ENCODE assay signal across 16 mouse cellular contexts in the genomic region with DNA sequence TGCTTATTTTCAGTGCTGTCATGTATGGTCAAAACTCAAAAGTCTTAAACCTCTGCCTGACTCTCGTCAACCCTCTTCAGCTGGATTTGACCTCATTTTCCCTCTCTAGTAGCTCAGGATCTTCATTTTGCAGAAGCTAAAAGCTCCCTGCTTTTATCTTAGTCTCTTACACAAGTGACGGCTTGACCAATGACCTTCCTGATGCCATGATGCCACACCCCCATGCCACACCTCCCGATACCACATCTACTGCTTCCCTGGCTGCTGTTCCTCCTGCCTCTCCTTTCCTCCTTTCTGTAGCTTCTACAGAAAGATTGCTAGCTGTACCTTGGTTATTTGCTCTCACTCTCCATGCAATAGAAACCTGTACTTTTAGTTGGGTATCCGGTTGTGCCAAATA. TPM values are rescaled to one million over a fixed set of nuclear protein-coding genes. Genes with fewer than 3 reads are reported as not detected.
A peak's percentile ranks its signal among the peaks of the same experiment; 100 is the strongest.
DNase-seq lines count a peak whose midpoint lies in the region; ATAC-seq and TF ChIP-seq lines count a peak whose summit lies in the region.
"Had no signal": no experiment of that assay in that cellular context is flagged by ENCODE, and none has a peak within 500 bp of the region (broad histone marks: within the 10 kb centered on the region; RNA-seq: fewer than 3 reads in every experiment).

No protein-coding gene starts in this region.

- no peak overlapping the region for H3K27ac ChIP-seq in intestine, embryonic 16.5 days (ENCODE audit: low read length)
- H3K27ac ChIP-seq in intestine, embryonic 15.5 days, result no peak overlapping the region
- H3K27ac ChIP-seq in liver, postnatal 0 days (ENCODE audit: low read depth), result no peak overlapping the region
- H3K27ac ChIP-seq: embryonic facial prominence, embryonic 12.5 days; midbrain, embryonic 13.5 days; neural tube, embryonic 13.5 days had no signal

- ATAC-seq in intestine, embryonic 16.5 days, result 0 out of 2 replicates have a peak, but pooled peaks have one; percentile 46
- no peak for ATAC-seq in intestine, embryonic 15.5 days
- ATAC-seq in liver, postnatal 0 days, result peak; percentile 44
- no peak for ATAC-seq in cerebellum, adult (ENCODE audit: insufficient number of reproducible peaks, low FRiP score, low TSS enrichment)
- ATAC-seq: intestine, postnatal 0 days; midbrain, embryonic 13.5 days had no signal

- H3K36me3 ChIP-seq in intestine, embryonic 16.5 days (ENCODE audit: control insufficient read depth, insufficient read depth, low read length), result no peaks in the 10 kb centered on the region
- no peaks in the 10 kb centered on the region for H3K36me3 ChIP-seq in intestine, embryonic 15.5 days
- no peaks in the 10 kb centered on the region for H3K36me3 ChIP-seq in erythroblast, embryonic 14.5 days (ENCODE audit: control insufficient read depth)
- H3K36me3 ChIP-seq in liver, postnatal 0 days (replicated peaks; ENCODE audit: insufficient read depth, low read length), result no peaks in the 10 kb centered on the region

- H3K27me3 ChIP-seq in intestine, embryonic 16.5 days (replicated peaks; ENCODE audit: control insufficient read depth, insufficient read depth, low read length), result no peaks in the 10 kb centered on the region
- H3K27me3 ChIP-seq in intestine, embryonic 15.5 days (replicated peaks), result no peaks in the 10 kb centered on the region
- H3K27me3 ChIP-seq in erythroblast, embryonic 14.5 days (ENCODE audit: control insufficient read depth), result no peaks in the 10 kb centered on the region
- H3K27me3 ChIP-seq in liver, postnatal 0 days (ENCODE audit: insufficient read depth, low read length), result no peaks in the 10 kb centered on the region
- H3K27me3 ChIP-seq: embryonic facial prominence, embryonic 12.5 days; midbrain, embryonic 13.5 days; neural tube, embryonic 13.5 days had no signal

- no peak for TF ChIP-seq CTCF in liver, postnatal 0 days (IDR thresholded peaks at IDR 0.05; ENCODE audit: low read depth)

- DNase-seq in liver, postnatal 0 days, result peak; percentile 47
- DNase-seq in spleen, postnatal 4 days (ENCODE audit: low spot score in 2 of 2), result no peak
- no peak for DNase-seq in embryo, embryonic 9.5 days (ENCODE audit: extremely low spot score)
- DNase-seq: cerebellum, adult 11 months; thymus, postnatal 36 days had no signal

- no peak for TF ChIP-seq EP300 in liver, postnatal 0 days (IDR thresholded peaks at IDR 0.05; ENCODE audit: low read depth)

- no peak overlapping the region for H3K4me3 ChIP-seq in intestine, embryonic 16.5 days (ENCODE audit: low read length)
- H3K4me3 ChIP-seq in intestine, embryonic 15.5 days (replicated peaks), result no peak overlapping the region
- H3K4me3 ChIP-seq in erythroblast, embryonic 14.5 days (replicated peaks), result peak overlapping the region; percentile 36
- peak overlapping the region; percentile 21 for H3K4me3 ChIP-seq in liver, postnatal 0 days (ENCODE audit: low read depth, low read length)
- H3K4me3 ChIP-seq: embryonic facial prominence, embryonic 12.5 days; midbrain, embryonic 13.5 days; neural tube, embryonic 13.5 days had no signal

- no peaks in the 10 kb centered on the region for H3K4me1 ChIP-seq in intestine, embryonic 16.5 days (ENCODE audit: control insufficient read depth, insufficient read depth, low read length)
- no peaks in the 10 kb centered on the region for H3K4me1 ChIP-seq in intestine, embryonic 15.5 days (replicated peaks)
- peaks cover 21% of the 10 kb centered on the region for H3K4me1 ChIP-seq in erythroblast, embryonic 14.5 days (ENCODE audit: control insufficient read depth)
- peaks cover 3% of the 10 kb centered on the region; the same call in 1 of the 2 replicates for H3K4me1 ChIP-seq in liver, postnatal 0 days (ENCODE audit: insufficient read depth)
- H3K4me1 ChIP-seq: embryonic facial prominence, embryonic 12.5 days; midbrain, embryonic 13.5 days; neural tube, embryonic 13.5 days had no signal

- H3K4me2 ChIP-seq in intestine, embryonic 16.5 days (ENCODE audit: low read depth, low read length), result no peak overlapping the region
- H3K4me2 ChIP-seq in intestine, embryonic 15.5 days (replicated peaks), result no peak overlapping the region
- H3K4me2 ChIP-seq in liver, postnatal 0 days (ENCODE audit: low read depth, low read length), result peak overlapping the region; percentile 61
- H3K4me2 ChIP-seq: embryonic facial prominence, embryonic 12.5 days; midbrain, embryonic 13.5 days; neural tube, embryonic 13.5 days had no signal

- WGBS in intestine, embryonic 16.5 days, result 64% methylated on average over 4 of the region's 4 CpGs
- 72% methylated on average over 4 of the region's 4 CpGs for WGBS in intestine, embryonic 15.5 days
- WGBS in liver, postnatal 0 days (ENCODE audit: insufficient replicate concordance), result 32% methylated on average over 4 of the region's 4 CpGs

- H3K9me3 ChIP-seq in intestine, embryonic 16.5 days (ENCODE audit: control insufficient read depth, low read length), result no peaks in the 10 kb centered on the region
- H3K9me3 ChIP-seq in intestine, embryonic 15.5 days, result no peaks in the 10 kb centered on the region
- H3K9me3 ChIP-seq in erythroblast, embryonic 14.5 days (ENCODE audit: control insufficient read depth, low read length), result no peaks in the 10 kb centered on the region
- H3K9me3 ChIP-seq in liver, postnatal 0 days (ENCODE audit: low read length), result no peaks in the 10 kb centered on the region
- H3K9me3 ChIP-seq: embryonic facial prominence, embryonic 12.5 days; midbrain, embryonic 13.5 days; neural tube, embryonic 13.5 days had no signal

- no peak overlapping the region for H3K9ac ChIP-seq in intestine, embryonic 16.5 days (ENCODE audit: low read depth, low read length)
- H3K9ac ChIP-seq in intestine, embryonic 15.5 days, result no peak overlapping the region
- H3K9ac ChIP-seq in liver, postnatal 0 days (replicated peaks), result no peak overlapping the region
- H3K9ac ChIP-seq: embryonic facial prominence, embryonic 12.5 days; midbrain, embryonic 13.5 days; neural tube, embryonic 13.5 days had no signal

RNA-seq across cellular contexts. Expression of a gene that starts 29.6 kb away (rescaled TPM):
- 4.2 TPM in 2 replicates for polyA plus RNA-seq in intestine, embryonic 16.5 days (2015; fragmentation: Nextera tagmentation; extraction: Ambion mirVana)
- polyA plus RNA-seq in intestine, embryonic 15.5 days (2015; fragmentation: Nextera tagmentation; extraction: Ambion mirVana), result 10.5 and 11.8 TPM in 2 replicates
- polyA plus RNA-seq in erythroblast, embryonic 14.5 days (2012), result 0.01 TPM in 1 of 2 replicates, not detected in the other
- polyA plus RNA-seq in liver, postnatal 0 days (2015; fragmentation: Nextera tagmentation; extraction: Ambion mirVana), result 1.9 and 2.2 TPM in 2 replicates

RNA-seq across cellular contexts. Expression of a gene that starts 57.5 kb away (rescaled TPM):
- polyA plus RNA-seq in intestine, embryonic 16.5 days (2015; fragmentation: Nextera tagmentation; extraction: Ambion mirVana), result not detected in 2 replicates
- not detected in 2 replicates for polyA plus RNA-seq in intestine, embryonic 15.5 days (2015; fragmentation: Nextera tagmentation; extraction: Ambion mirVana)
- polyA plus RNA-seq in erythroblast, embryonic 14.5 days (2012), result not detected in 2 replicates
- not detected in 2 replicates for polyA plus RNA-seq in liver, postnatal 0 days (2015; fragmentation: Nextera tagmentation; extraction: Ambion mirVana)
- polyA plus RNA-seq: embryonic facial prominence, embryonic 12.5 days; heart, postnatal 0 days; intestine, postnatal 0 days; limb, embryonic 11.5 days; neural tube, embryonic 13.5 days; stomach, embryonic 14.5 days had no signal

RNA-seq across cellular contexts. Expression of a gene that starts 58.1 kb away (rescaled TPM):
- polyA plus RNA-seq in intestine, embryonic 16.5 days (2015; fragmentation: Nextera tagmentation; extraction: Ambion mirVana), result 0.12 and 0.28 TPM in 2 replicates
- 0.21 and 0.45 TPM in 2 replicates for polyA plus RNA-seq in intestine, embryonic 15.5 days (2015; fragmentation: Nextera tagmentation; extraction: Ambion mirVana)
- polyA plus RNA-seq in erythroblast, embryonic 14.5 days (2012), result not detected in 2 replicates
- polyA plus RNA-seq in liver, postnatal 0 days (2015; fragmentation: Nextera tagmentation; extraction: Ambion mirVana), result not detected in 2 replicates
- polyA plus RNA-seq: heart, postnatal 0 days had no signal

Comparison
In these comparisons a context has a peak if more than half of its experiments do, and no peak if none do; other contexts are left out.
1. ATAC-seq: peak in intestine, embryonic 16.5 days (single experiment) and liver, postnatal 0 days (single experiment); none in intestine, embryonic 15.5 days (single experiment) and cerebellum, adult (single experiment).
2. H3K4me3 ChIP-seq: peak in erythroblast, embryonic 14.5 days (single experiment) and liver, postnatal 0 days (single experiment); none in intestine, embryonic 16.5 days (single experiment) and intestine, embryonic 15.5 days (single experiment).